Mouse (Mus musculus): ENCODE measurements around the gene Marc1.
A peak's percentile ranks its signal among the peaks of the same experiment; 100 is the strongest.

The Marc1 gene

DNA sequence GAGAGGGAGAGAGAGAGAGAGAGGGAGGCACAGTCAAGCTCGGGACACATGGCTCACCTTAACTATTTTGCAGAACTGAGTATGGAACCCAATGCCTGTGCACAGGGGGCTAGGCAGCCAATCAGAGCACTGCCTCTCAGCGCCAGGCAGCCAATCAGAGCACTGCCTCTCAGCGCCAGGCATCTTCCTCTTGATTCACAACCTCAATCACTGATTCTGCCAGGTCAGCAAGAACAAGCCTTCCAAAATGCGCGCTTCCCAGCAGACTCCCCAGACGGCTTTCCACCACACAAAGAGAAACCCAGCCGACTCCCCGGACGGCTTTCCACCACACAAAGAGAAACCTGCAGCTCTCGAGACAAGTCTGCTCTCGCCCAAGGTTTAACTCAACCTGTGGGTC lies 11.6 kb upstream of the Marc1 start:
- no peak for DNase-seq (ENCODE audit: low spot score in 2 of 2)

DNA sequence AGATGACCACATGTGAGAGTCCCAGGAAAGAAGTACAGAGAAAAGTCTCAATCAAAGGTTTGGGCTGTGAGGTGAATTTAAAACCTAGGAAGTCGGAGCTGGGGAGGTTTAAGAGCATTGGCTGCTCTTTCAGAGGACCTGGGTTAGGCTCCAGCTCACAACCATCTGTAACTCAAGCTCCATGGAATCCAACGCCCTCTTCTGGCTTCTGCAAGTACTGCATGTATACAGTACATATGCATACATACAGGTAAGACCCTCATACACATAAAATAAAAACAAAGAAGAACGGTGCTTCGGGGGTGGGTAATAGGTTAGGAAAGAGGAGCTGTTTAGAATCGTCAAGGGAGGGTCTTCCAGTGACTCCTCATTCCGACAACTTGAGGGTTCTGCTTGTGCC lies 6.7 kb upstream of the Marc1 start:
- no peak for DNase-seq (ENCODE audit: low spot score in 2 of 2)

DNA sequence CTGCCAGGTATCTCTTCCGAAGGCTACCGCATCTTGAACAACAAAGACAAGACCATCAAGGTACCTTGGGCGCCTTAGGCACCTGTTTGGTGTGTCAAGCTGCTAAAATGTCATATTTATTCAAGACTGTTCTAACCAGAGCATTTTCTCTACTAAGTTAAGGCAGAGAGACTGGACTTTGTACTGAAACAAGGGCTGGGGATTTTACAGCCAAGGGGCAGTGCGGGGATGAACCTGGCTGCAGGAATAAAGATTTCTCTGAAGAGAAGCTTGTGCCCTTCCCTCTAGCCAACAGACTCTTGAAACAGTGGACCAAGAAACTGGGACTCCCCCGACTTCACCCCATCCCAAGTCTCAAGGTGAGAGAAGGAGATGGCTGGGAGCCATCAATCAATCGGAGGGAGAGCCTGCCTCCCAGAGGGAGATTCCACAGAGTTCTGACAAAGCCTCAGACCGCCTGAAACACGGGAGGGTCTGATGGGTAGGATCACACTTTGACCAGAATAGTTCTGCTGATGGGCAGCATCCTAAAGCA lies 670 bp upstream of the Marc1 start:
- DNase-seq (ENCODE audit: low spot score in 2 of 2) = no peak

DNA sequence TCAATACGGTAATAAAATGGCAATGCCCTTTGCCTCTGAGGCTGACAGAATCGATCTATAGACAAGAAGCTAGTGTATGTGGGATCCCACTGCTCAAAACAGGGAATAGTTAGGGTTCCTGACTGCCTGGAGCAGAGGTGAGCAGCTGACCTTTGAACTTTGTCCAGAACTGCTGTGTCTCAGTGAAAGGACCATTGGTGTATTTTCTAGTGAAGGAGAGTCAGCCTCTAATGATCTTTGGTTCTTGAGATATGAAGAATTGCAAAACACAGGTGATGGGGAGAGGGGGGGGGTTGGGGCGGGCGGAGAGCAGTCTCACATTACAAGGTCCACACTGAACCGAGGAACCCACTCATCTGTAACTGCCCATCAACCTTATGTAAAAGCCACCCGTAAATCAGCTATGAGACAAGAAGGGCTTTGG lies 1.5 kb downstream of the Marc1 start:
- no peak for DNase-seq (ENCODE audit: low spot score in 2 of 2)

DNA sequence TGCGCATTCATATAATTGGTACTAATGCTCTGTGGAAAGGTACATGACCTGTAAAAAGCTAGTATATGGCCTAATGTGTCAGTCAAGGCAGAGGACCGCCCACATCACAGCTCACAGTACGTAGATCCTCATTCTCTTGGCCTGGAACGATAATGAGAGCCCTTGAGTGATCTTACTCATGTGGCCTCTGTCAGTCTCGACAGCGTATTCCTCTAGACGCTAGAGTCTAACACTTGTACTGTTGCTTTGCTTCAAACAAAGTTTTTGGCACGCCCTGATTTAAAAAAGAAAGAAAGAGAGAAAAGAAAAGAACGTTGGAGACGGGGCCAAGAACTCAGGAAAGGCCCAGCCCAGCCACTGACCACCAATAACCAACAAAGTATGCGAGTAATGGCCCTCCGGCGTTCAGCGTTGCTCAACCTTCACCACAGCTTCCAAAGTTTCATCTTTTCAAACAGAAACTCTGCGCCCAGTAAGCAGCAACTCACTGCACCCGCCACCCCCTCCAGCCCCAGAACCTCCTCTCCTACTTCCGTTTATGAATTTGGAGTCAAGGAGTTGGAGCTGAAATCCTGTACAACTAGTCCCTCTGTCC lies 2.6 kb downstream of the Marc1 start:
- no peak for DNase-seq (ENCODE audit: low spot score in 2 of 2)

DNA sequence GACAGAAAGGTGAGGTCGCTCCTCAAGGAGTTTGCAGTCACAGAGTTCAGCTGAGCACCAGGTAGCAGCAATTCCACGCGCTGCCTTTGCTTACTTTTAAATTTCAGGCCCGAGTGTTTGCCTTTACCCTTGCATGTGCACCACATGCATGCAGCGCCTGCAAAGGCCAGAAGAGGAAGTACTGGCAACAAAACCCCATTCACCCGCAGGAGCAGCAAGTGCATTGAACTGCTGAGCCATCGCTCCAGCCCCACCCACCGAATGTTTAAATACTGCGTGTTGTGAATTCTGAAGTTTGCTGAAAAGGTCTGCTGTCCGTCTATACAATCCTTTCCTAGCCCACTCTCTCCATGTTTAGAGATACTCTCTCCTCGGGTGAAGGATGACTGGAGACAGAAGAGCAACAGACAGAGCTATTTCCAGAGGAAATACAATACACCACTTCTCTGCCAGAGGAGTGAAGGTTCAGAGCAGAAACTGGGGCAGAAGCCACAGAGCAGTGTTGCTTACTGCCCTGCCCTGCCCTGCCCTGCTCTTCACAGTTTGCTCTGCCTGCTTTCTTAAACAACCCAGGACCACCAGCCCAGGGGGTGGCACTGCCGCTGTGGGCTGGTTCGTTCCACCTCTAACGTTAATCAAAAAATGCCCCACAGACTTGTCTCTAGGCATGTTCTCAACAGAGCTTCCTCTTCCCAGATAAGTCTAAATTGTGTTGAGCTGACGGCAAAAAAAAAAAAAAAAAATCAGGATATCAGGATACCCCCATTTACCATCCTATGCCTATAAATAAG lies 3.3 kb downstream of the Marc1 start:
- DNase-seq (ENCODE audit: low spot score in 2 of 2) = no peak

DNA sequence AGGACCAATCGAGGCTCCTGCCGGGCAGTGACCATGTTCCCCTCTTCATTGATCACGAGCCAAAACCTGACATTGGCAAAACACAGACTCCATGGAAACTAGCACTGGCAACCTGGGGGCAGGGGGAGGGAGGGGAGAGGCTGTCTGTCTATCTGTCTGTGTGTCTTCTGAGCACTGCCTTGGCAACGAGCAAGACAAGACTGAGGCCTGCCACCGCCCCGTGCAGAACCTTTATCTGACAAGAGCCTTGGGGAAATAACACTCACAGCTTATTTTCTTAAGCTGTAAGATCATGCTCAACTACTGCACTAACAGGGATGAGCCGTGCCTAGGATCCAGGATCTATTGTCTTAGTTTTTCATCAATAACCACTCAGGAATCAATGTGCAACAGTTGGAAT lies 4.0 kb downstream of the Marc1 start:
- DNase-seq (ENCODE audit: low spot score in 2 of 2) = no peak

DNA sequence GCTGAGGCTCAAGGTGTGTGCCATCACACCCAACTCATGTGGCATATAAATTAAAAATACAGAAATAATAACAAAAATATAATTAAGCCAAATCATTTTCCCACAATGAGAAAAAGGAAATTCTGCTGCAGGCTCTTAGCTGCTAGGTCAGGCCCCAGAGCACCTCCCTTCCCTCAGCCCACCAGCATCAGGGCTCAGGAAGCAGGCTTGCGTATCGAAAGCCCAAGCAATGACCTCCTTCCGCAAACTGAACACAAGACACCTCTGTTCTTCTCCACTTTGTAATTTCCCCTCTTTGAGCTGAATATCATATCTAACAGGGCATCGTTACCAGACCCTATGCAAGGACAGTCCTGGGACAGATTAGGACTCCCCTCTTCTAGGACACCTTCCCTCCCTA lies 5.4 kb downstream of the Marc1 start:
- DNase-seq (ENCODE audit: low spot score in 2 of 2) = no peak

DNA sequence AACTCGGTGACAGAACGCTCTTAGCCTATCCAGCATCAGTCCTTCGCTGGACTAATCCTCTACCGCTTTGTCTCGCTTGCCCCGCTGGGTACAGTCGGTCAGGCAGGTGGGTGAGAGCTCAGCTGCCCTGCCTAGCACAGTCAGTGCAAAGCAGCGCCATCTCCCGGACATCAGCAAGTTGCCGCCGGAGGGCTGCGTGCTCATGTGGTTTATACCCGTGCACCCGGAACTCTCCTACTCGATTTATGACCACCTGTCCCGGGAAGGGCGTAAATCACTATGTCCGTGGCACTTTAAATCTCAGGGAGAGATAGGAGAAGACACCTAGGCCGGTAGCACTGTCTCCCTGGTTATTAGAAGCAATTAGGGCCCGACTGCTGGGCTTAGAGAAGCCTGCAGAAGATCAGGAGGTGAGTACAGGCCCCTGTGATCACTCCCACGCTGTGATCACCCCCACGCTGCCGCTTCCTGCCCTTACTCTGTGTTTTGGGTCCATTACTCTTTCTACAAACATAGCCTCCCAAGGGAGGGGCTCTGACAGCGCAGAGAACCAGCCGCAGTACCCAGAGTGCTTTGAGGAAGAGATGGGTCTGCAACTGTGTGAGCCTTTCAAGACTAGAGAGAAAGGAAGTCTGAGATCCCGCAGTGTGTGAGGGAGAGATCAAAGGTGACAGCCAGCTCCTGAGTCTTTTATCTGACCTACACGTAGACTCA lies 17.8 kb downstream of the Marc1 start:
- no peak for DNase-seq (ENCODE audit: low spot score in 2 of 2)

DNA sequence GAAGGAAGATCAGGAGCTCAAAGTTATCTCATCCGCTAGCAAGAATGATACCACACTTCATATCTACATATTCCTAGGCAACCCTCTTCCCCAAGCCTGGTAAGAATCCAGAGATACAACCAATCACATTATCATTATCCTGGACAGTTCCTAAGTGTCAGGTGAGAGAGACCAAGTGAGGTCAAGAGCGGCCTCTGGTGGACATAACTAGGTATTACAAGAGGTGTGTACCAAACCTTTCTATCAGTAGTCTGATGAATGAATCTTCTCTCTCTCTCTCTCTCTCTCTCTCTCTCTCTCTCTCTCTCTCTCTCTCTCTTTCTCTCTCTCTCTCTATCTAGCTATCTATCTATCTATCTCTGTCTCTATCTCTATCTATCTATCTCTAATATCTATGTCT lies 20.0 kb downstream of the Marc1 start:
- peak in 1 of 2 experiments; percentile 27 for DNase-seq (ENCODE audit: low spot score in 2 of 2)

DNA sequence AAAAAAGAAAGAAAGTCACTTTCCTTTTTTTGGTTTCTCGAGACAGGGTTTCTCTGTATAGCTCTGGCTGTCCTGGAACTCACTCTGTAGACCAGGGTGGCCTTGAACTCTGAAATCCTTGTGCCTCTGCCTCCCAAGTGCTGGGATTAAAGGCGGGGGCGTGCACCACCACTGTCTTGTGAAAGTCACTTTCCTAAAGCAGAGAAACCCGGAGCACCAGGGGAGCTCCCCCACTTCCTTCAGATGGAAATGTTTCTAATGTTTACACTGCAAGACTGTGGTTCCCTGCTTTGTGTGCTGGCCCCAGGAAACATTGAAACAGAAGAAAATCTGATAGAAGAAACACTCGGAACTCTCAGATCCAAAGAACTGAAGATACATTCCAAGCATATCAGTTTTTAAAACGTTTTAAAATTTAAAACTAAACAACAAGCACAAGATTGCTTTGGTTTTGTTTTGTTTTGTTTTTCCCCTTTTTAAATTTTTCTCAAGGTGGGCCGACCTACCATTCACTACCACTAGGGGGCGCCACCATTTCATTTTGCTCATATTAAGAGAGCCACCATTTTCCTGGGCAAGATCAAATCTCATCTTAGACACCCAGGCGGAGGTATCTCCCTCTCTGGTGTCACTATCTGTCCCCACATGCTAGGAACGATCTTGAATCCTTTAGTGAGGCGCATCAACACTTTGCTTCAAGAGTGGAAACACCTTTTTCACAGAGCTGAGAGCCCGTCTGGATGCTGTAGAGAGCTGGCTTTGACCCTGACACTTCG lies 24.5 kb downstream of the Marc1 start:
- no peak for DNase-seq (ENCODE audit: low spot score in 2 of 2)

DNA sequence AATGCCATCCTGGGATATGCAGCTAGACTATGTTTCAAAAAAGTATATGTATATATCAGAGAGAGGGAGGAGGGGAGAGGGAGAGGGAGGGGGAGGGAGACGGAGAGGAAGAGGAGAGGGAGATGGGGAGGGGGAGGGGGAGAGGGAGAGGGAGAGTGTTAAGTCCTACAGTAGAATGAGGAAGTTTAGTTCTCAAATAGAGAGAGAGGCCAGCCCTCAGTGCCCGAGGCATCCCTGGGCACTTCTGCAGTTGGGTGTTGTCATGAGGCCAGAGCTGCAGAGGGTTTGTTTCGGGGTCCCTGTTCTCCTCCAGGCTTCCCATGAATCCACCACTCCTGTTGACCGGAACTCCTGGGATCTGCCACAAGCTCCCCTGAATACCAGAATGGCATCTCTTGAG lies 27.5 kb downstream of the Marc1 start:
- DNase-seq (ENCODE audit: low spot score in 2 of 2) = no peak

DNA sequence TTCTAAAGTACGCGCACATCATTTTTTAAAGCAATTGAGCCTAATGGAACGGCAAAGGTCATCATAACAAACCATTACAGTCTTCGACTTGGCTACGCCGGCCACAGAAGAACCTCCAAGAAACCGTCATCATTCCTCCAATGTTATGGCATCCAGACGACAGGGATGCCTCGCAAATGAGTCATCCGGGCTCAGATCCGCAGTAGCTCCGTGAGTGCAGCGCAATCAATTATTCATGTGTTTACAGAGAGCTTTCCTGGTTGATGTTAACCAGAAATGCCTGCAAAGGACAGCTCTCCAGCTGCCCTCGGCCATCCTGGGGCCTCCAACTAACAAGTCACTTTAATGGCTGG lies 29.0 kb downstream of the Marc1 start:
- no peak for DNase-seq (ENCODE audit: low spot score in 2 of 2)

DNA sequence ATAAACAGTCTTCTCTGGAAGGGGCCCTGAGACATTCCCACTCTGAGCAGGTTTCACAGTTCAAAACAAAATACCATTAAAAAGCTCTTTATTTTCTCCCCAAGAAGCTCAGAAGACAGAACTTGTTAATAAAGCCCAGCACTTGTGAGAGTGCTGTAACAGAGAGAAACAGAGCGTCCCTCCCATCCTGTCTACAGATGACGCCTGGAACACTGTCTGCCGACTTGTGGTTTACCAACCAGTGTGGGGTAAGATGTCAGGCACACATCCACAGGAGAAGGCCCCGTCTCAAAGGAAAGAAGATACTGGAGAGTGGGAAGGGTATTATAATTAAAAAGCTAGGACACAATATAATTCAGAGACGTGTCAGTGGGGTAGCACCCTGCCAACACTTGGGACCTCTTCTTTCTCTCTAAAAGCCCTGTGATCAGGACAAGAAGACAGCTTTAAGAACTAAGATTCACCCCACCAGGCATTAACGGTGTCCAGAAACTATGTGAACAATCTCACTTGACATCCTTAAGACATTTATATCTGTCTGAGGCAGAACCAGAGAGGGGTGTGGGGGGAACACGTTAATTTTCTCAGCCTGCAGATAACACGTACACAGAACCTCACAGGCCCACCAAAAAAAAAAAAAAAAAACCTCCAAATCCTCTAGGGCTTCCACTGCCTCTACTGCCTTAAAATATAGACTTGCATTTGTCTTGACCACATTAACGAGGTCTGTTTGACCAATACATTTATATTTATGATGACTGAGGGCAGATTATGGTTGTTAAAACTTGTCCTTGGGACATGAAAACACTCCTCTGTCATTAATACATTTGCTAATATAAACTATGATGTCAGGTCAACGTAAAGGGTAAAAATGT lies 29.6 kb downstream of the Marc1 start:
- no peak for DNase-seq (ENCODE audit: low spot score in 2 of 2)

DNA sequence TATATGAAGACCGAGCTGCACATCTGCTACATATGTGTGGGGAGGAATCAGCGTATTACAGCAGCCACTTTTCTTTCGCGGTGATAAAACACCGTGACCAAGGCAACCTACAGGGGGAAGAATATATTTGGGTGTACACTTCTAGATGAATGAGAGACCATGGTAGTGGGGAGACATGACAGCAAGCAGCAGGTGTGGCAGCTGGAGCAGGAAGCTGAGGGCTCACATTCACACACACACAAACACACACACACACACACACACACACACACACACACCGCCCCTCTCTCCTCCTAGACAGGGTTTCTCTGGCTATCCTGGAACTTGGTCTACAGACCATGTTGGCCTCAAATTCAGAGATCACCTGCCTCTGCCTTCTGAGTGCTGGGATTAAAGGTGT lies 33.0 kb downstream of the Marc1 start:
- no peak for DNase-seq (ENCODE audit: low spot score in 2 of 2)

DNA sequence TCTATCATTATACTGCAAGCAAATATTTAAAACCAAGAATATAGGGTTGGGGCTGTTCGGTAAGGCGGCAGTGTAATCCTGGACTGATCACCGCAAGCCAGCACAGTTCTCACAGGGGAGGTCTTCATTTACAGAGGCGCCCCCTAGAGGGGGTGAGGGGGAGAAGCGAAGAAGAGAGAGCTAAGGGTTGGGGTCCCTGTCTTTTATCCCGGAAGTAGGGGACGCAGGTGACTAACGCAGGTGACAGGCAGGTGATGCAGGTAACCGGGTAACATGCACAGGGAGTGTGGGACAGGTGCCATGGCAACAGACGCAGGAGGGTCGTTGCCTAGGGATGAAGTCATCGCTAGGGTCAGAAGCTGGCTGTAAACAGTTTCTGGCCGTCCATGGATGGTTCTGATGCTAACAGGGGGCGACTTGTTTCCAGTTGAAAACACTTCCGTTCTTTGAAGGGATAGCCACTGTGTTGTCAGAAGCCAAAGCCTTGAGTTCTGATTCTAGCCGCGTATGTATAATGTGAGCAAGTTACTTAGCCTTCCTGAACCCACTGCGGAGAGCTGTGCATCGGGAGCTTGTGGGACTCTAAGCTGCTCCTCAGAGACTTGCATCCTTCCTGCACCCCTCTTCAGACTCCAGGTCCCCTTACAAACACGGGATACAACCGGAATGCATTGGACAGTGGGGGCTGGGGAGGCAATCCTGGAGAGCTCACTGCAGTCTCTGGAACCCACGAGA lies 33.9 kb downstream of the Marc1 start:
- DNase-seq (ENCODE audit: low spot score in 2 of 2) = no peak

DNA sequence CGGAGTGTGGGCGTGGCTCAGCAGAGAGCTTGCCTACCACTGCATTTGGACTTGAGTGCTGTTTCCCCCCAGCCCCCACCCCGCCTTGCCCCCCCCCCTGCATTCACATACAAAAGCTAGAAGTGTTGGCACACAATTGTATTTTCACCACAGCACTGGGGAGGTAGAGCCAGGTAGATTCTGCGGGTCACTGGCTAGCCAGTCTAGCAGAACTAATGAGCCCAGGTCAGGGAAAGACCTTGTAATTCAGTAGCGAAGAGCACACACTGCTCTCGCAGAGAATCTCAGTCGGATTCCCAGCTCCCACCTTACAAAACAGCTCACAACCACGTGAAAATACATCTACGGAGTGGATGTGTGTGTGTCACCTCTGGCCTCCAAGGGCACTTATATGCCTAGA lies 35.8 kb downstream of the Marc1 start:
- no peak for DNase-seq (ENCODE audit: low spot score in 2 of 2)

DNA sequence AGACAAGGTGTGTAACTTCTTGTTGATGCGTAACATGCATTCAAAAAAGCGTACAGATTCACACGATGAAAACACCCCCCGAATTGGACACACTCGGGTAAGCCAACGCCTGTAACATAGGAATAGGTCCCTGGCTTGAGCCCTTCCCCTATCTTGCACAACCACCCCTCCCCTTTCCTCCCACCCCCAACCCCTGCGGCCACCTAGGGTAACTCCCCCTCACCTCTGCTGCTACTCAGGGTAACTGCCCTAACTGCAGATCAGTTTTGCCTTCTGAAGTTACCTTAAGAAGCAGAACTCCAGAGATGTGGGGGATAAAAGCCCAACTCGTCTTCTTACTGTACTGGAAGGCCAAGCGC lies 39.2 kb downstream of the Marc1 start:
- DNase-seq (ENCODE audit: low spot score in 2 of 2) = no peak

DNA sequence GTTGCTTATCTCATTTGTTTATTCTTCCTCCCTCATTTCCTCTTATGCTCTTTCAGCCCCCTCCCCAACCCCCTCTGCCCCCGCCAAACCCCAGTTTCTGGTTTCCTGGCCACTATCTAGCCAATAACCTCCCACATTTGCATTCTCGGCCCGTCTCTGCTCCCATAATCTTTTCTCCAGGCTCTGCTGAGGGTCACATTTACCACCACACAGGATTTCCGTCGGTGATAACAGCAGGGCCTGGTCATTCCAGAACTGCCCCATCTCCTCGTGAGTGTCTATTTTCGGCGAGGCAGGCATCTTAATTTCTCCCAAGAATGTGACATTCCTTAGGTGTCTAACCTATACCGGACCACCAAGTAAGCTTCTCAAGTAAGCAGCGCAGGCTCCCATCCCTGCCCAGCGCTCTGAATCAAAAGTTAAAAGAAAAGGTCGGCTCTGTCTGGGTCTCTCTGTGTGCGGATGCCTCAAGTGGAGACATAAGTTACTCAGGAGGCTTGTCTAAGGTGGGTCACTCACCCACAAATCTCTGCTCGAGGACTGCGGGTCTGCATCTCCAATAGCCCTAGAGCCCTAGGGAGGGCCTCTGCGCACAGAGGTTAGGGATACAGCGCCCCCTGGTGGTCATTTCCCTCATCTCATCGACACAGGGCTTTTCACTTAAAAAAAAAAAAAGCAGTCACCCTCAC lies 39.8 kb downstream of the Marc1 start:
- peak; percentile 8 to 61 for DNase-seq (ENCODE audit: low spot score in 2 of 2)

DNA sequence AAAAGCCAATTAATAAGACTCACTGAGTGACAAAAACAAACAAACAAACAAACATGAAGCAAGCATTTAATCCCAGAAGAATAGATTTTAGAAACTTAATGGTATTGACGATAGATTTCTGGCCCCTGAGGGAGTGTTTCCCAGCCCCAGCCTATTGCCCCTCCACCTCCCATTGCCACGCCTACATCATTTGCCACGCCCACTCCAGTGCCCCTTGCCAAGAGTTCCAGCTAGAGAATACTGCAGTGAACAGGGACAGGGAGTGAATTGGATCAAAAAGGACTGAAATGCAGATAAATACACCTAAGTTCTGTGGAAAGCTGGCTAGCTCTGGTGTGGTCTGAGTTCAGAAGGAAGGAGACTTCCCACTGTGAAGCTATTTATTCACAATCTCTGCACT lies 47.2 kb downstream of the Marc1 start:
- DNase-seq (ENCODE audit: low spot score in 2 of 2) = no peak
